Mouse (Mus musculus): ENCODE measurements at regions not wholly inside any gene's neighbourhood (a gene's known extent, or its start where the extent isn't known, plus 50 kb on each side); places are given as distances from the start of the nearest gene placed in this dataset.

DNA sequence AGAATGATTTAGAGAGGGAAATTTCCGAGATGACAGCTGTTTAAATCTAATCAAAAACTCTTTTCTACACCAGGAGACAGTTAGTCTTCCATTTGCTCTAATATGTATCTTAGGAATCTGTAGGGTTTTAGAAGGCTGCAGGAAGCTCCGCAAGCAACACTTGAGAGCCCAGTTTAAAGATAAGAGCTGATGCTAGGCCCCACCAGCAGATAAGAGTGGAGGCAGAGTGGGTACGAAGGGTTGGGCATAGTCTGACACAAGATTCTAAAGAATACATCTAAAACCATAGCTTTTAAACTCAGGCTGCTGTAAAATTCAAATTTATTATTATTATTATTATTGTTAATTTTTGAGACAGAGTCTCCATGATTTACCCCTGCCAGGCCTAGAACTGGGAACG is 106.7 kb upstream of the Adgrl2 start:
- TF ChIP-seq CTCF (IDR thresholded peaks at IDR 0.05; ENCODE audit: low read depth, low read length) (no peak), TAL1 (conservative IDR thresholded peaks at IDR 0.05; ENCODE audit: low read depth, low read length) (no peak)
